Mouse (Mus musculus) spleen, postnatal 10 days (tissue): ENCODE results near the gene Tsc2.

Experiments used
- DNase-seq, 2 experiments: peaks; one replicate each; pipeline ENCODE4 v3.0.0; 2021 to 2022; ENCODE audit warnings: low spot score in 2 of 2

Tsc2 gene

GRCm38 (mm10) chr17:24647493-24647892, 15.1 kb upstream of the Tsc2 start:
- no peak for DNase-seq

- no peak for DNase-seq
Measured at GRCm38 (mm10) chr17:24646381-24646780, 14.0 kb upstream of the Tsc2 start.

- no peak for DNase-seq
Measured at GRCm38 (mm10) chr17:24645916-24646315, 13.5 kb upstream of the Tsc2 start.

GRCm38 (mm10) chr17:24644875-24645721, 12.7 kb upstream of the Tsc2 start:
- DNase-seq, result no peak

GRCm38 (mm10) chr17:24644030-24644715, 11.7 kb upstream of the Tsc2 start:
- DNase-seq, result no peak

GRCm38 (mm10) chr17:24642791-24643343, 10.4 kb upstream of the Tsc2 start:
- DNase-seq, result no peak

- no peak for DNase-seq
Measured at GRCm38 (mm10) chr17:24641944-24642343, 9.5 kb upstream of the Tsc2 start.

GRCm38 (mm10) chr17:24640581-24640980, 8.2 kb upstream of the Tsc2 start:
- no peak for DNase-seq

GRCm38 (mm10) chr17:24640119-24640518, 7.7 kb upstream of the Tsc2 start:
- no peak for DNase-seq

GRCm38 (mm10) chr17:24639571-24639988, 7.2 kb upstream of the Tsc2 start:
- DNase-seq, result no peak

- no peak for DNase-seq
Measured at GRCm38 (mm10) chr17:24638840-24639239, 6.4 kb upstream of the Tsc2 start.

- peak in 1 of 2 experiments; percentile 11 for DNase-seq
Measured at GRCm38 (mm10) chr17:24638214-24638613, 5.8 kb upstream of the Tsc2 start.

- no peak for DNase-seq
Measured at GRCm38 (mm10) chr17:24636781-24637481, 4.5 kb upstream of the Tsc2 start.

- DNase-seq, result no peak
Measured at GRCm38 (mm10) chr17:24635694-24636093, 3.3 kb upstream of the Tsc2 start.

- no peak for DNase-seq
Measured at GRCm38 (mm10) chr17:24635024-24635423, 2.6 kb upstream of the Tsc2 start.

- DNase-seq, result no peak
Measured at GRCm38 (mm10) chr17:24633831-24634230, 1.4 kb upstream of the Tsc2 start.

- peak in 1 of 2 experiments; percentile 56 for DNase-seq
Measured at GRCm38 (mm10) chr17:24632813-24633449, 501 bp upstream of the Tsc2 start.

GRCm38 (mm10) chr17:24630072-24630471, 2.4 kb downstream of the Tsc2 start:
- DNase-seq, result no peak

GRCm38 (mm10) chr17:24628646-24629045, 3.8 kb downstream of the Tsc2 start:
- DNase-seq, result peak; percentile 83 to 89

- DNase-seq, result no peak
Measured at GRCm38 (mm10) chr17:24625472-24625871, 7.0 kb downstream of the Tsc2 start.

- peak; percentile 56 to 63 for DNase-seq
Measured at GRCm38 (mm10) chr17:24617561-24618194, 14.8 kb downstream of the Tsc2 start.
